In genomic region chr1:36556553-36557456, GRCm38 (mm10) we compare ENCODE assay signal across 8 mouse cellular contexts. TPM values are rescaled to one million over a fixed set of nuclear protein-coding genes. Genes with fewer than 3 reads are reported as not detected.
A peak's percentile ranks its signal among the peaks of the same experiment; 100 is the strongest.
DNase-seq lines count a peak whose midpoint lies in the region; ATAC-seq and TF ChIP-seq lines count a peak whose summit lies in the region.

No protein-coding gene starts in this region.

- peak overlapping the region; percentile 99 for H3K4me2 ChIP-seq in hindbrain, embryonic 11.5 days (replicated peaks; ENCODE audit: low read depth, low read length)
- H3K4me2 ChIP-seq in lung, postnatal 0 days (replicated peaks; ENCODE audit: low read depth, low read length), result peak overlapping the region; percentile 84

- no peaks in the 10 kb centered on the region for H3K9me3 ChIP-seq in G1E (replicated peaks)
- H3K9me3 ChIP-seq in hindbrain, embryonic 11.5 days (ENCODE audit: control insufficient read depth, low read length), result no peaks in the 10 kb centered on the region
- H3K9me3 ChIP-seq in lung, postnatal 0 days (ENCODE audit: low read length), result no peaks in the 10 kb centered on the region

- ATAC-seq in G1E (ENCODE audit: extremely low read depth, insufficient number of reproducible peaks, low FRiP score, poor library complexity, severe bottlenecking), result no peak
- ATAC-seq in hindbrain, embryonic 11.5 days (ENCODE audit: low FRiP score), result peak; percentile 82
- ATAC-seq in lung, postnatal 0 days, result peak; percentile 82

- H3K4me3 ChIP-seq in G1E (ENCODE audit: low read depth, low read length), result no peak overlapping the region; the same call in 1 of the 2 replicates
- H3K4me3 ChIP-seq in cerebellum, adult 2 months (replicated peaks; ENCODE audit: insufficient read depth, low read depth, low read length), result peak overlapping the region; percentile 94
- peak overlapping the region; percentile 93 for H3K4me3 ChIP-seq in hindbrain, embryonic 11.5 days (ENCODE audit: low read depth, low read length)
- H3K4me3 ChIP-seq in lung, postnatal 0 days (ENCODE audit: low read depth, low read length), result peak overlapping the region; percentile 85

- TF ChIP-seq EP300 in lung, postnatal 0 days (IDR thresholded peaks at IDR 0.05), result no peak; the same call in none of the 2 replicates

- WGBS in cerebellum, adult 2 months, result under 1% methylated on average over 52 of the region's 52 CpGs
- under 1% methylated on average over 42 of the region's 52 CpGs for WGBS in hindbrain, embryonic 11.5 days
- under 1% methylated on average over 50 of the region's 52 CpGs for WGBS in lung, postnatal 0 days

- DNase-seq in G1E (ENCODE audit: low spot score), result no peak
- peak; percentile 88 to 95 for DNase-seq in cerebellum, adult 2 months
- DNase-seq in frontal cortex, adult 2 months (ENCODE audit: extremely low spot score in 1 of 2, low spot score in 1 of 2), result peak; percentile 73 to 96
- DNase-seq in hindbrain, embryonic 11.5 days (ENCODE audit: low spot score), result peak; percentile 98
- peak; percentile 99 for DNase-seq in layer of hippocampus, postnatal 10 days (ENCODE audit: low spot score in 2 of 2)
- peak; percentile 97 for DNase-seq in lung, postnatal 0 days (ENCODE audit: low spot score)
- peak; percentile 92 for DNase-seq in ovary, postnatal 36 days (ENCODE audit: low spot score)
- peak; percentile 94 for DNase-seq in thymus, postnatal 14 days

- H3K4me1 ChIP-seq in G1E (ENCODE audit: insufficient read depth, low read depth, low read length), result peaks cover 18% of the 10 kb centered on the region
- peaks cover 45% of the 10 kb centered on the region for H3K4me1 ChIP-seq in cerebellum, adult 2 months (ENCODE audit: control insufficient read depth, insufficient read depth, low read length)
- peaks cover 20% of the 10 kb centered on the region for H3K4me1 ChIP-seq in hindbrain, embryonic 11.5 days (replicated peaks; ENCODE audit: control insufficient read depth, insufficient read depth, low read length)
- peaks cover 26% of the 10 kb centered on the region for H3K4me1 ChIP-seq in lung, postnatal 0 days (ENCODE audit: insufficient read depth, low read depth, low read length)

- H3K36me3 ChIP-seq in G1E (replicated peaks), result no peaks in the 10 kb centered on the region
- peaks cover 18% of the 10 kb centered on the region for H3K36me3 ChIP-seq in hindbrain, embryonic 11.5 days (ENCODE audit: control insufficient read depth, insufficient read depth, low read length)
- H3K36me3 ChIP-seq in lung, postnatal 0 days (ENCODE audit: insufficient read depth, low read length), result peaks cover 17% of the 10 kb centered on the region

- 0 out of 2 replicates have a peak, but pooled peaks have one; percentile 10 for TF ChIP-seq CTCF in G1E (IDR thresholded peaks at IDR 0.05; ENCODE audit: low read depth, low read length)
- peak; percentile 72 for TF ChIP-seq CTCF in cerebellum, adult 2 months (IDR thresholded peaks at IDR 0.05; ENCODE audit: borderline replicate concordance, insufficient read depth, low read depth, low read length)
- TF ChIP-seq CTCF in lung, postnatal 0 days (IDR thresholded peaks at IDR 0.05), result peak; percentile 86

- TF ChIP-seq POLR2A in cerebellum, adult 2 months (IDR thresholded peaks at IDR 0.05; ENCODE audit: borderline replicate concordance, insufficient read depth, low read length), result peak; percentile 17; the same call in 1 of the 2 replicates

- H3K27ac ChIP-seq in cerebellum, adult 2 months (ENCODE audit: insufficient read depth, low read length), result peak overlapping the region; percentile 84
- peak overlapping the region; percentile 99 for H3K27ac ChIP-seq in hindbrain, embryonic 11.5 days (ENCODE audit: low read depth, low read length)
- peak overlapping the region; percentile 99 for H3K27ac ChIP-seq in lung, postnatal 0 days (ENCODE audit: low read length)

- peaks cover 89% of the 10 kb centered on the region for H3K27me3 ChIP-seq in G1E (ENCODE audit: insufficient read depth, low read length)
- H3K27me3 ChIP-seq in cerebellum, adult 2 months (ENCODE audit: control insufficient read depth, insufficient read depth, low read length), result no peaks in the 10 kb centered on the region
- no peaks in the 10 kb centered on the region for H3K27me3 ChIP-seq in hindbrain, embryonic 11.5 days (ENCODE audit: control insufficient read depth, insufficient read depth, low read length)
- no peaks in the 10 kb centered on the region for H3K27me3 ChIP-seq in lung, postnatal 0 days (replicated peaks; ENCODE audit: insufficient read depth, low read length)

- peak overlapping the region; percentile 100 for H3K9ac ChIP-seq in hindbrain, embryonic 11.5 days (ENCODE audit: low read depth, low read length)
- H3K9ac ChIP-seq in lung, postnatal 0 days (replicated peaks; ENCODE audit: low read depth), result peak overlapping the region; percentile 91

RNA-seq across cellular contexts. Expression of gene Sema4c, which starts 1.3 kb away (rescaled TPM):
- total RNA-seq in G1E (2014; fragmentation: Nextera tagmentation) (not detected in 2 replicates), G1E (2017) (0.17 and 0.87 TPM in 2 replicates)
- not detected in 2 replicates for polyA plus RNA-seq in G1E (2012)
- 23.8 and 28.5 TPM in 2 replicates for polyA plus RNA-seq in cerebellum, adult 2 months (2012; rRNA removed)
- 12.3 and 12.7 TPM in 2 replicates for polyA plus RNA-seq in frontal cortex, adult 2 months (2012; rRNA removed)
- 4.3 and 5.9 TPM in 2 replicates for polyA plus RNA-seq in hindbrain, embryonic 11.5 days (2014; fragmentation: Nextera tagmentation; extraction: Ambion mirVana)
- total RNA-seq in layer of hippocampus, postnatal 10 days (2021), result 10 to 100 TPM; 21.6 to 24.6 TPM
- 11.7 and 15.0 TPM in 2 replicates for polyA plus RNA-seq in lung, postnatal 0 days (2015; fragmentation: Nextera tagmentation; extraction: Ambion mirVana)

RNA-seq across cellular contexts. Expression of gene Ankrd39, which starts 9.6 kb away (rescaled TPM):
- 9.9 and 15.7 TPM in 2 replicates for total RNA-seq in G1E (2014; fragmentation: Nextera tagmentation)
- total RNA-seq in G1E (2017), result 11.9 and 12.3 TPM in 2 replicates
- polyA plus RNA-seq in G1E (2012), result 15.7 and 17.3 TPM in 2 replicates
- 30.8 and 37.5 TPM in 2 replicates for polyA plus RNA-seq in cerebellum, adult 2 months (2012; rRNA removed)
- 16.2 and 17.7 TPM in 2 replicates for polyA plus RNA-seq in frontal cortex, adult 2 months (2012; rRNA removed)
- 12.8 and 13.1 TPM in 2 replicates for polyA plus RNA-seq in hindbrain, embryonic 11.5 days (2014; fragmentation: Nextera tagmentation; extraction: Ambion mirVana)
- total RNA-seq in layer of hippocampus, postnatal 10 days (2021), result 10 to 100 TPM; 10.9 to 15.9 TPM
- 19.4 and 23.1 TPM in 2 replicates for polyA plus RNA-seq in lung, postnatal 0 days (2015; fragmentation: Nextera tagmentation; extraction: Ambion mirVana)

RNA-seq across cellular contexts. Expression of gene Gm42417, which starts 17.6 kb away (rescaled TPM):
- not detected in 2 replicates for total RNA-seq in G1E (2014; fragmentation: Nextera tagmentation)
- total RNA-seq in G1E (2017), result not detected in 2 replicates
- 0.15 and 0.25 TPM in 2 replicates for polyA plus RNA-seq in G1E (2012)
- polyA plus RNA-seq in cerebellum, adult 2 months (2012; rRNA removed), result 0.05 and 0.40 TPM in 2 replicates
- polyA plus RNA-seq in frontal cortex, adult 2 months (2012; rRNA removed), result 0.04 TPM in 1 of 2 replicates, not detected in the other
- not detected in 2 replicates for polyA plus RNA-seq in hindbrain, embryonic 11.5 days (2014; fragmentation: Nextera tagmentation; extraction: Ambion mirVana)
- under 1 TPM in 1 of 2 experiments, not detected in 1; 0.18 TPM for total RNA-seq in layer of hippocampus, postnatal 10 days (2021)
- 0.62 TPM in 1 of 2 replicates, not detected in the other for polyA plus RNA-seq in lung, postnatal 0 days (2015; fragmentation: Nextera tagmentation; extraction: Ambion mirVana)

RNA-seq across cellular contexts. Expression of gene Ankrd23, which starts 20.1 kb away (rescaled TPM):
- 12.0 and 14.2 TPM in 2 replicates for total RNA-seq in G1E (2014; fragmentation: Nextera tagmentation)
- total RNA-seq in G1E (2017), result 14.8 and 16.6 TPM in 2 replicates
- 9.1 and 10.9 TPM in 2 replicates for polyA plus RNA-seq in G1E (2012)
- 14.4 and 15.2 TPM in 2 replicates for polyA plus RNA-seq in cerebellum, adult 2 months (2012; rRNA removed)
- 9.5 and 11.5 TPM in 2 replicates for polyA plus RNA-seq in frontal cortex, adult 2 months (2012; rRNA removed)
- 6.1 and 6.8 TPM in 2 replicates for polyA plus RNA-seq in hindbrain, embryonic 11.5 days (2014; fragmentation: Nextera tagmentation; extraction: Ambion mirVana)
- total RNA-seq in layer of hippocampus, postnatal 10 days (2021), result 1 to 10 TPM; 4.9 to 5.0 TPM
- 6.2 and 10.5 TPM in 2 replicates for polyA plus RNA-seq in lung, postnatal 0 days (2015; fragmentation: Nextera tagmentation; extraction: Ambion mirVana)

RNA-seq across cellular contexts. Expression of gene Cnnm3, which starts 45.1 kb away (rescaled TPM):
- total RNA-seq in G1E (2014; fragmentation: Nextera tagmentation), result 22.2 and 28.2 TPM in 2 replicates
- total RNA-seq in G1E (2017), result 7.5 and 8.8 TPM in 2 replicates
- 31.1 and 39.0 TPM in 2 replicates for polyA plus RNA-seq in G1E (2012)
- polyA plus RNA-seq in cerebellum, adult 2 months (2012; rRNA removed), result 46.2 and 48.7 TPM in 2 replicates
- polyA plus RNA-seq in frontal cortex, adult 2 months (2012; rRNA removed), result 26.6 and 27.1 TPM in 2 replicates
- polyA plus RNA-seq in hindbrain, embryonic 11.5 days (2014; fragmentation: Nextera tagmentation; extraction: Ambion mirVana), result 3.9 and 7.9 TPM in 2 replicates
- 10 to 100 TPM; 35.0 to 39.8 TPM for total RNA-seq in layer of hippocampus, postnatal 10 days (2021)
- polyA plus RNA-seq in lung, postnatal 0 days (2015; fragmentation: Nextera tagmentation; extraction: Ambion mirVana), result 3.3 TPM in 2 replicates

Comparison
In these comparisons a context has a peak if more than half of its experiments do, and no peak if none do; other contexts are left out.
1. CTCF ChIP-seq: peak in every context shown above with its lines; median percentile 86 in lung, postnatal 0 days; 72 in cerebellum, adult 2 months; 10 in G1E.